Mouse (Mus musculus) lung, postnatal 0 days (tissue): ENCODE results near the gene Tab1. TPM values are rescaled to one million over a fixed set of nuclear protein-coding genes. Genes with fewer than 3 reads are reported as not detected.

Experiments used
- ATAC-seq: fragments of 200-750 bp; cut with Nextera tagmentation; 2 replicates; pipeline ENCODE4 v1.8.0; 2017; ENCODE audit warnings: moderate library complexity
- DNase-seq: peaks from one replicate; pipeline ENCODE4 v3.0.0-alpha.2; 2016; ENCODE audit warnings: low spot score
- H3K27ac ChIP-seq: fragments of 300-500 bp; sonication (generic); 2 replicates; pipeline ENCODE4 v1.5.1; 2014; ENCODE audit warnings: antibody characterized with exemption, mild to moderate bottlenecking, low read length, mixed read lengths
- H3K27me3 ChIP-seq: fragments of 300-500 bp; sonication (generic); replicated peaks from 2 replicates; pipeline ENCODE4 v1.6.1; 2014; ENCODE audit warnings: low read length, mixed read lengths; ENCODE audit not compliant: insufficient read depth
- H3K36me3 ChIP-seq: fragments of 300-500 bp; sonication (generic); 2 replicates; pipeline ENCODE4 v1.6.1; 2014; ENCODE audit warnings: low read length, mixed read lengths; ENCODE audit not compliant: insufficient read depth
- H3K4me1 ChIP-seq: fragments of 300-500 bp; sonication (generic); 2 replicates; pipeline ENCODE4 v1.6.1; 2014; ENCODE audit warnings: antibody characterized with exemption, low read depth, low read length, mixed read lengths; ENCODE audit not compliant: insufficient read depth
- H3K4me2 ChIP-seq: fragments of 300-500 bp; sonication (generic); replicated peaks from 2 replicates; pipeline ENCODE4 v1.6.1; 2014; ENCODE audit warnings: low read depth, mild to moderate bottlenecking, low read length, moderate library complexity, mixed read lengths
- H3K4me3 ChIP-seq: fragments of 300-500 bp; sonication (generic); 2 replicates; pipeline ENCODE4 v1.5.1; 2014; ENCODE audit warnings: low read depth, low read length
- H3K9ac ChIP-seq: fragments of 300-500 bp; sonication (generic); replicated peaks from 2 replicates; pipeline ENCODE4 v1.6.1; 2014; ENCODE audit warnings: low read depth, mild to moderate bottlenecking
- H3K9me3 ChIP-seq: fragments of 300-500 bp; sonication (generic); 2 replicates; pipeline ENCODE4 v1.6.1; 2016; ENCODE audit warnings: low read length, mixed read lengths
- CTCF ChIP-seq: IDR thresholded peaks from 2 replicates; pipeline ENCODE4 v1.5.1; 2016; ENCODE audit warnings: antibody characterized with exemption, mild to moderate bottlenecking
- EP300 ChIP-seq: IDR thresholded peaks from 2 replicates; pipeline ENCODE4 v1.6.1; 2016; ENCODE audit warnings: antibody characterized with exemption, mild to moderate bottlenecking, control low read depth
- WGBS: fragments of 180-500 bp; shearing (Covaris S2); extraction: QIAGEN DNeasy Blood & Tissue Kit; methylation state at CpG from one replicate; pipeline ENCODE4 v1.1.7; 2014; 5-methylcytosine and 5-hydroxymethylcytosine counted together
- polyA plus RNA-seq: library from polyadenylated mRNA; unstranded; fragments of >200 nt; fragmentation: Nextera tagmentation; extraction: Ambion mirVana; gene quantifications from 2 replicates; pipeline ENCODE4 v1.2.1, GENCODE M21; 2015

Gene Tab1
- polyA plus RNA-seq, 1 experiment from 2014 or later = 19.1 TPM

DNA sequence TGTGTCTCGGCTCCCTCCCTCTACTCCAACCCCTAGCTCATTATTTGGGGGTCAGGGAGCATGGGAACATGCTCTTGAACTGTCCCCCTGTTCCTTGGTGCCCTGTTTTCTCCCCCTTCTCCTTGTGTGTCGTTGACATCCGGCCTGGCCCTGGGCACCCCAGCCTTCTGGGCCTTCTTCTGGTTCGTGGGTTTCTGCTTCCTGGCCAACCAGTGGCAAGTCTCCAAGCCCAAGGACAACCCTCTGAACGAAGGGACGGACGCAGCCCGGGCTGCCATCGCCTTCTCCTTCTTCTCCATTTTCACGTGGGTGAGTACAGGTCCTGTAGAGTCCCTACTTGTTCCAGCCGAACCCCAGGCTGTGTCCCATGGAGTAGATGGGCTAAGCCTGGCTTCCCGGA lies 21.5 kb upstream of the Tab1 start:
- no peaks in the 10 kb centered on the region for H3K4me1 ChIP-seq
- no peaks in the 10 kb centered on the region for H3K27me3 ChIP-seq
- no peak overlapping the region for H3K27ac ChIP-seq
- no peaks in the 10 kb centered on the region for H3K9me3 ChIP-seq
- WGBS = 74% methylated on average over 12 of the region's 12 CpGs
- no peak overlapping the region for H3K4me3 ChIP-seq
- DNase-seq (no peak), ATAC-seq (no peak)
- no peak overlapping the region for H3K9ac ChIP-seq
- no peak overlapping the region for H3K4me2 ChIP-seq
- TF ChIP-seq EP300 (no peak), CTCF (no peak)
- H3K36me3 ChIP-seq = no peaks in the 10 kb centered on the region

DNA sequence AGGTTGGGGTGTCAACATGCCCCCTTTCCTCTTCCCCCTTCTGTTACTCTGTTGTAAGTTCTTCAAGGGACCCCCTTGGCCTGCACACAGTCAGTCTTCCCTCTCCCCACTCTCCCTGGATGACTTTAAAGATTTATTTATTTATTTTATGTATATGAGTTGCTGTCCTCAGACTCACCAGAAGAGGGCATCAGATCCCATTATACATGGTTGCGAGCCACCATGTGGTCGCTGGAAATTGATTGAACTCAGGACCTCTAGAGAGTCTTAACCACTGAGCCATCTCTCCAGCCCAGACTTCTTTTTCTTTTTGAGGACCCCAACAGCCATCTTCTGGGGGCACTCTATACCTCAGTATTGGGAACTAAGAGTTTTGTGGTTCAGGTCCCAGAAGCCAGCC lies 20.4 kb upstream of the Tab1 start:
- no peak overlapping the region for H3K4me3 ChIP-seq
- H3K4me2 ChIP-seq = no peak overlapping the region
- H3K9me3 ChIP-seq = no peaks in the 10 kb centered on the region
- DNase-seq (no peak), ATAC-seq (no peak)
- H3K36me3 ChIP-seq = no peaks in the 10 kb centered on the region
- H3K9ac ChIP-seq = no peak overlapping the region
- TF ChIP-seq EP300 (no peak), CTCF (peak; percentile 54)
- H3K27ac ChIP-seq = no peak overlapping the region
- 49% methylated on average over 2 of the region's 2 CpGs for whole genome bisulfite sequencing
- H3K27me3 ChIP-seq = no peaks in the 10 kb centered on the region
- H3K4me1 ChIP-seq = no peaks in the 10 kb centered on the region

DNA sequence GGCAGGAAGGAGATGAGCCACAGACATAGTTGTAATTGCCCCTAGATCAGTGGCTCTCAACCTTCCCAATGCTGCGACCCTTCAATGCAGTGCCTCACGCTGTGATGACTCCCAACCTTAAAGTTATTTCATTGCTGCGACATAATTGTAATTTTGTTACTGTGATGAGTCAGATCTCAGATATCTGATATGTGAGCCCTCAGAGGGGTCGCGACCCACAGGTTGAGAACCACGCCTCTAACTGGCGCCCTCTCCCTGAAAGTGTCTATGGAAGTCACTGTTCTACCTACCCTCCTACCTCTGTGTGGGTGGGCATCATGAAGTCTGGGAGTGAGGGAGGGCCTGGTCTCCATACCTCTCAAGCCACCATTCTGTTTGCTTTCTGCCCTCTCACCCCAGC lies 18.5 kb upstream of the Tab1 start:
- WGBS = 88% methylated on average over 7 of the region's 7 CpGs
- ATAC-seq = no peak
- Histone ChIP-seq H3K4me3 (no peak overlapping the region), H3K27me3 (no peaks in the 10 kb centered on the region), H3K4me1 (no peaks in the 10 kb centered on the region), H3K36me3 (no peaks in the 10 kb centered on the region), H3K9ac (no peak overlapping the region), H3K27ac (no peak overlapping the region), H3K4me2 (no peak overlapping the region), H3K9me3 (no peaks in the 10 kb centered on the region)
- no peak for DNase-seq
- no peak for TF ChIP-seq EP300
- no peak for TF ChIP-seq CTCF

DNA sequence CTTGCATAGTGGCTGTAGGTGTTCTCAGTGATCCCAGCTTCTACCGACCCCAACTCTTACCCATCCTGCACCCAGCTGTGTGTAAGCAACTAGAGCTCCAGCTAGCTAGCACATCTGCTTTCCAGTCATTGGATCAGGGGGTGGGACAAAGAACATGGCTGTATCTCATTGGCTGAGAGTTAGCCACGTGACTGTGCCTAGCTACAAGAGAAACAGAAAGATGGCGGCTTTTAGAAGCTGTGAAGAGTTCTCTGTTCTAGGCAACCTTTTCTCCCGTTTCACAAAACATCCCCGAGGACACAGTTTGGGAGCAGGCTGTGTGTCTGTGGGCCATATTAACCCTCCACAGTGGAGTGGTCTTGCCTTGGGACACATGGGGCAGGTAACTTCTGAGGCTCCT lies 17.7 kb upstream of the Tab1 start:
- Histone ChIP-seq H3K9ac (no peak overlapping the region), H3K27ac (no peak overlapping the region), H3K9me3 (no peaks in the 10 kb centered on the region), H3K27me3 (no peaks in the 10 kb centered on the region), H3K4me2 (no peak overlapping the region), H3K4me1 (no peaks in the 10 kb centered on the region), H3K36me3 (no peaks in the 10 kb centered on the region), H3K4me3 (no peak overlapping the region)
- ATAC-seq (no peak), DNase-seq (no peak)
- no peak for TF ChIP-seq EP300
- TF ChIP-seq CTCF = no peak
- WGBS = 58% methylated on average over 5 of the region's 5 CpGs

DNA sequence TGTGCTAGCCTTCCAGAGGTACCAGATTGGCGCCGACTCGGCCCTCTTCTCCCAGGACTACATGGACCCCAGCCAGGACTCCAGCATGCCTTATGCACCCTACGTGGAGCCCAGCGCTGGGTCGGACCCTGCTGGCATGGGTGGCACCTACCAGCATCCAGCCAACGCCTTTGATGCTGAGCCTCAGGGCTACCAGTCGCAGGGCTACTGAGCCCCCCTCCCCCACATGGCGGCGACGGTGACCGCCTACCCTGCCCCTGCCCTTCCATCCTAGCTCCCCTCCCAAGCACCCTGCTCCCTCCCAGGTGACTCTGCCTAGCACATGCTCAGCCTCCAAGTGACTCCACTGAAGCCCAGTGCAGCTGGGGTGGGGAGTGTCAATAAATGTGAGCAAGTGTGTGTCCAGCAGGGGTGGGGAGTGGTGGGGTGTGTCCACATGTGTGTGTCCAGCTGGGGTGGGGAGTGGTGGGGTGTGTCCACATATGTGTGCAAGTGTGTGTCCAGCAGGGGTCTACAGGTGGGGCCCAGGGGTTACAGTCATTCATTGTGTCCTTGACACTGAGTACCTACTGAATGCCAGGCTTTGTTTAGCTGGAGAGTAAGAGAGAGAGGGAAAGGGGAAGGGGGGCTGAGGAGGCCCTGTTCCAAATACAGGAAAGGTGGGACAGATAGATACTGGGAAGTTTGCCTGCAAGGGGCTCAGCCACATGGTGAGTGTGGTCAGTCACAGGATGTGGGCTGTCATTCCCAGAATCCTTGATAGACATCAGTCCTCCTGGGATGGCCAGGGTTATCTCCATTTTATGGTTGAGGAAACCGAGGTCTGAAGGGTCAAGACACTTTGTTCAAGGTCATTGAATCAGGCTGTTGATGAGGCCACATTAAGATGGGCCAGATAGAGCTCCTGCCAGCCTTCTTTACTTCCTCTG lies 16.8 kb upstream of the Tab1 start:
- H3K36me3 ChIP-seq = no peaks in the 10 kb centered on the region
- no peaks in the 10 kb centered on the region for H3K9me3 ChIP-seq
- H3K27me3 ChIP-seq = no peaks in the 10 kb centered on the region
- no peak for DNase-seq
- H3K9ac ChIP-seq = no peak overlapping the region
- H3K4me2 ChIP-seq = no peak overlapping the region
- no peaks in the 10 kb centered on the region for H3K4me1 ChIP-seq
- no peak overlapping the region for H3K27ac ChIP-seq
- no peak for ATAC-seq
- WGBS = 65% methylated on average over 13 of the region's 13 CpGs
- no peak for TF ChIP-seq CTCF
- no peak for TF ChIP-seq EP300
- H3K4me3 ChIP-seq = no peak overlapping the region

DNA sequence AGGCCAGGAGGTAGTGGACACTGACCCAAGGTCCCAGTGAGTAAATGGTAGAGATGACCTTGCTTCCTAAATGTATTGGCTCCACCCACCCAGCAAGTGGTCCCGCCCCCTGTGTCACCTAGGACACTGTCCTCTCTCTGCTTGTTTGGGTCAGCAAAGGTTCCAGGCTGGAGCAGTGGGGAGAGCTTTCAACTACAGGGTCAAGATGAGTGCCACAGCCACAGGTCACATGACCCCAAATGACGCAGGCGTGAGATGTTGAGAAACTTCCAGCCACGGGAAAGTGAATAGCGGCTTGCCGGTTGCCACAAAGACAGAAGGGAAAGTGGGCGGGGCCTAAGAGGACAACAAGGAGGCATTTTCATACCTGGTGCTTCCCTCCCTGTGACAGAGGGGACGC lies 15.8 kb upstream of the Tab1 start:
- Histone ChIP-seq H3K36me3 (no peaks in the 10 kb centered on the region), H3K9me3 (no peaks in the 10 kb centered on the region), H3K27me3 (no peaks in the 10 kb centered on the region), H3K4me2 (no peak overlapping the region), H3K27ac (no peak overlapping the region), H3K4me1 (no peaks in the 10 kb centered on the region), H3K4me3 (no peak overlapping the region), H3K9ac (no peak overlapping the region)
- 54% methylated on average over 8 of the region's 8 CpGs for WGBS
- TF ChIP-seq CTCF = no peak
- TF ChIP-seq EP300 = no peak
- peak; percentile 52 for ATAC-seq
- DNase-seq = peak; percentile 62
